ENCODE assay signal across 25 mouse cellular contexts in the genomic region with DNA sequence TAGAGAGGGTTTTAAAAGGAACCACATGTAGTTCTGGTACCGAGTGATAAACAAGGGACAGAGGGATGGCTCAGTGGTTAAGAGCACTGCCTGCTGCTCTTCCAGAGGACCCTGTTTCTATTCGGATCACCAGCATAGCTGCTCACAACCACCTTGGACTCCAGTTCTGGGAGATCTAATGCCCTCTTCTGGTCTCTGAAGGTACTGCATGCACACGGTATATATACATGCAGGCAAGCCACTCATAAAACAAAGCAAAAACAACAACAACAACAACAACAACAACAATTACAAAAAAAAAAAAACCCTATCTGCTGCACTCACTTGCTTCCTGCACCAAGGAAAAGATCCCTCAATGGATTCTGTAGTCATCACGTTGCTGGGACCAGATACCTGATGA.
DNase-seq lines count a peak whose midpoint lies in the region; TF ChIP-seq lines count a peak whose summit lies in the region.
"Had no signal": no experiment of that assay in that cellular context is flagged by ENCODE, and none has a peak within 500 bp of the region (broad histone marks: within the 10 kb centered on the region; RNA-seq: fewer than 3 reads in every experiment).

No protein-coding gene starts in this region.

- TF ChIP-seq CTCF in layer of hippocampus, adult 2 months (conservative IDR thresholded peaks at IDR 0.05), result peak; percentile 25; the same call in 1 of the 2 replicates
- TF ChIP-seq CTCF in testis, adult 2 months (IDR thresholded peaks at IDR 0.05; ENCODE audit: control insufficient read depth, insufficient read depth, insufficient replicate concordance, low read depth, low read length), result peak; percentile 19; the same call in 1 of the 2 replicates
- TF ChIP-seq CTCF in heart, adult 2 months (IDR thresholded peaks at IDR 0.05), result no peak

- intact Hi-C loops in heart, adult 2 months (cut with DNase I), result no loop called here

- no peaks in the 10 kb centered on the region for H3K36me3 ChIP-seq in testis, adult 2 months (ENCODE audit: control insufficient read depth, insufficient read depth, low read length)
- H3K36me3 ChIP-seq in heart, adult 2 months (ENCODE audit: control insufficient read depth, insufficient read depth, low read length), result no peaks in the 10 kb centered on the region
- H3K36me3 ChIP-seq: embryonic facial prominence, embryonic 15.5 days; forebrain, embryonic 15.5 days; kidney, embryonic 15.5 days; limb, embryonic 10.5 days; neural tube, embryonic 13.5 days; stomach, embryonic 15.5 days had no signal

- TF ChIP-seq EP300 in heart, adult 2 months (IDR thresholded peaks at IDR 0.05; ENCODE audit: insufficient read depth, low read depth, low read length), result no peak

- no peak overlapping the region for H3K4me3 ChIP-seq in layer of hippocampus, adult 2 months
- H3K4me3 ChIP-seq in testis, adult 2 months (ENCODE audit: control insufficient read depth, low read depth, low read length), result no peak overlapping the region
- H3K4me3 ChIP-seq in heart, adult 2 months, result no peak overlapping the region
- H3K4me3 ChIP-seq: embryonic facial prominence, embryonic 15.5 days; forebrain, embryonic 15.5 days; kidney, embryonic 15.5 days; limb, embryonic 10.5 days; megakaryocyte, embryonic 14.5 days; neural tube, embryonic 13.5 days; stomach, embryonic 15.5 days had no signal

- H3K27me3 ChIP-seq in testis, adult 2 months (ENCODE audit: control insufficient read depth, insufficient read depth, low read length), result no peaks in the 10 kb centered on the region
- no peaks in the 10 kb centered on the region for H3K27me3 ChIP-seq in heart, adult 2 months (ENCODE audit: control insufficient read depth, insufficient read depth, low read length)
- H3K27me3 ChIP-seq: CH12.LX; embryonic facial prominence, embryonic 15.5 days; forebrain, embryonic 15.5 days; kidney, embryonic 15.5 days; megakaryocyte, embryonic 14.5 days; neural tube, embryonic 13.5 days; stomach, embryonic 15.5 days had no signal

- DNase-seq in layer of hippocampus, adult 2 months (ENCODE audit: low spot score in 2 of 2), result no peak
- DNase-seq in layer of hippocampus, adult 9-11 months, result no peak
- no peak for DNase-seq in testis, postnatal 14 days (ENCODE audit: low spot score)
- peak; percentile 65 for DNase-seq in ZHBTc4 (ENCODE audit: low read depth, low spot score)
- DNase-seq in urinary bladder, postnatal 25 days (ENCODE audit: low spot score), result no peak
- no peak for DNase-seq in heart, adult 2 months
- DNase-seq: adrenal gland, postnatal 10 days; B cell, adult 2 months; cerebellum, adult 9-10 months; gastrocnemius, postnatal 10 days; kidney, adult 11 months; kidney, postnatal 36 days; liver, postnatal 0 days; lung, postnatal 36 days; midbrain, embryonic 14.5 days; right cerebral cortex, adult 18-20 months had no signal

- no peaks in the 10 kb centered on the region for H3K79me2 ChIP-seq in heart, adult 2 months (replicated peaks; ENCODE audit: control insufficient read depth, insufficient read depth, low read length)

- H3K4me1 ChIP-seq in testis, adult 2 months (ENCODE audit: control insufficient read depth, insufficient read depth, low read length), result no peaks in the 10 kb centered on the region
- H3K4me1 ChIP-seq in heart, adult 2 months (ENCODE audit: control insufficient read depth, insufficient read depth, low read length), result no peaks in the 10 kb centered on the region
- H3K4me1 ChIP-seq: embryonic facial prominence, embryonic 15.5 days; forebrain, embryonic 15.5 days; kidney, embryonic 15.5 days; limb, embryonic 10.5 days; megakaryocyte, embryonic 14.5 days; neural tube, embryonic 13.5 days; stomach, embryonic 15.5 days had no signal

- 81% methylated on average over 4 of the region's 4 CpGs for WGBS in heart, adult 2 months

- H3K9ac ChIP-seq in heart, adult 2 months (ENCODE audit: low read depth, low read length), result no peak overlapping the region
- H3K9ac ChIP-seq: embryonic facial prominence, embryonic 15.5 days; forebrain, embryonic 15.5 days; kidney, embryonic 15.5 days; liver, postnatal 0 days; neural tube, embryonic 13.5 days; stomach, embryonic 15.5 days had no signal

- no peak overlapping the region for H3K27ac ChIP-seq in layer of hippocampus, adult 2 months
- H3K27ac ChIP-seq in testis, adult 2 months (ENCODE audit: control insufficient read depth, insufficient read depth, low read depth, low read length), result no peak overlapping the region
- no peak overlapping the region for H3K27ac ChIP-seq in heart, adult 2 months
- H3K27ac ChIP-seq: embryonic facial prominence, embryonic 15.5 days; forebrain, embryonic 15.5 days; kidney, embryonic 15.5 days; limb, embryonic 10.5 days; neural tube, embryonic 13.5 days; stomach, embryonic 15.5 days had no signal

- no peak for TF ChIP-seq POLR2A in testis, adult 2 months (IDR thresholded peaks at IDR 0.05; ENCODE audit: control insufficient read depth, low read depth, low read length)
- no peak for TF ChIP-seq POLR2A in heart, adult 2 months (IDR thresholded peaks at IDR 0.05; ENCODE audit: insufficient read depth, low read depth, low read length)
